Mouse (Mus musculus): ENCODE measurements around the gene Mthfsd. TPM values are rescaled to one million over a fixed set of nuclear protein-coding genes. Genes with fewer than 3 reads are reported as not detected.

The Mthfsd gene
- polyA plus RNA-seq, 1 experiment from 2014 or later = 63.7 TPM

GRCm38 (mm10) chr8:121082218-121083092, 25.7 kb downstream of the Mthfsd start:
- peak overlapping the region; percentile 75; the same call in 1 of the 2 replicates for H3K4me2 ChIP-seq (ENCODE audit: low read depth)
- WGBS = under 1% methylated on average over 56 of the region's 57 CpGs
- peaks cover 99% of the 10 kb centered on the region for H3K27me3 ChIP-seq (ENCODE audit: control insufficient read depth, insufficient read depth, low read length)
- ATAC-seq (ENCODE audit: insufficient read depth, low FRiP score, low TSS enrichment) (no peak), DNase-seq (ENCODE audit: low spot score) (no peak)
- H3K9ac ChIP-seq (ENCODE audit: low read length) = no peak overlapping the region
- no peaks in the 10 kb centered on the region for H3K9me3 ChIP-seq (ENCODE audit: control insufficient read depth, low read length)
- H3K36me3 ChIP-seq (ENCODE audit: control insufficient read depth, insufficient read depth, low read length) = no peaks in the 10 kb centered on the region
- H3K27ac ChIP-seq (ENCODE audit: low read depth, low read length) = no peak overlapping the region
- peaks cover 12% of the 10 kb centered on the region for H3K4me1 ChIP-seq (ENCODE audit: control insufficient read depth, insufficient read depth, low read length)
- peak overlapping the region; percentile 13; the same call in 1 of the 2 replicates for H3K4me3 ChIP-seq (ENCODE audit: low read depth, low read length)

- no peak overlapping the region for H3K9ac ChIP-seq (ENCODE audit: low read length)
Observed at GRCm38 (mm10) chr8:121081398-121081797, 26.8 kb downstream of the Mthfsd start.

GRCm38 (mm10) chr8:121080361-121081090, 27.7 kb downstream of the Mthfsd start:
- Histone ChIP-seq H3K27me3 (ENCODE audit: control insufficient read depth, insufficient read depth, low read length) (peaks cover 99% of the 10 kb centered on the region), H3K9ac (ENCODE audit: low read length) (no peak overlapping the region), H3K9me3 (ENCODE audit: control insufficient read depth, low read length) (no peaks in the 10 kb centered on the region), H3K27ac (ENCODE audit: low read depth, low read length) (no peak overlapping the region), H3K4me1 (ENCODE audit: control insufficient read depth, insufficient read depth, low read length) (peaks cover 12% of the 10 kb centered on the region), H3K4me3 (ENCODE audit: low read depth, low read length) (no peak overlapping the region), H3K4me2 (ENCODE audit: low read depth) (no peak overlapping the region), H3K36me3 (ENCODE audit: control insufficient read depth, insufficient read depth, low read length) (no peaks in the 10 kb centered on the region)
- WGBS = under 1% methylated on average over 49 of the region's 49 CpGs
- DNase-seq (ENCODE audit: low spot score) (no peak), ATAC-seq (ENCODE audit: insufficient read depth, low FRiP score, low TSS enrichment) (no peak)

More at GRCm38 (mm10) chr8:121081398-121081797, 26.8 kb downstream of the Mthfsd start:
- ATAC-seq (ENCODE audit: insufficient read depth, low FRiP score, low TSS enrichment) = no peak
- WGBS = 1% methylated on average over 7 of the region's 7 CpGs
- no peak overlapping the region for H3K27ac ChIP-seq (ENCODE audit: low read depth, low read length)
- H3K27me3 ChIP-seq (ENCODE audit: control insufficient read depth, insufficient read depth, low read length) = peaks cover 99% of the 10 kb centered on the region
- peaks cover 12% of the 10 kb centered on the region for H3K4me1 ChIP-seq (ENCODE audit: control insufficient read depth, insufficient read depth, low read length)
- no peaks in the 10 kb centered on the region for H3K36me3 ChIP-seq (ENCODE audit: control insufficient read depth, insufficient read depth, low read length)
- DNase-seq (ENCODE audit: low spot score) = no peak
- no peak overlapping the region for H3K4me3 ChIP-seq (ENCODE audit: low read depth, low read length)
- H3K9me3 ChIP-seq (ENCODE audit: control insufficient read depth, low read length) = no peaks in the 10 kb centered on the region
- no peak overlapping the region for H3K4me2 ChIP-seq (ENCODE audit: low read depth)

GRCm38 (mm10) chr8:121079944-121080343, 28.2 kb downstream of the Mthfsd start:
- no peak overlapping the region for H3K9ac ChIP-seq (ENCODE audit: low read length)
- no peak overlapping the region for H3K4me2 ChIP-seq (ENCODE audit: low read depth)
- peaks cover 12% of the 10 kb centered on the region for H3K4me1 ChIP-seq (ENCODE audit: control insufficient read depth, insufficient read depth, low read length)
- 3% methylated on average over 12 of the region's 12 CpGs for WGBS
- peaks cover 95% of the 10 kb centered on the region for H3K27me3 ChIP-seq (ENCODE audit: control insufficient read depth, insufficient read depth, low read length)
- no peak for DNase-seq (ENCODE audit: low spot score)
- ATAC-seq (ENCODE audit: insufficient read depth, low FRiP score, low TSS enrichment) = no peak
- no peak overlapping the region for H3K27ac ChIP-seq (ENCODE audit: low read depth, low read length)
- no peaks in the 10 kb centered on the region for H3K36me3 ChIP-seq (ENCODE audit: control insufficient read depth, insufficient read depth, low read length)
- H3K9me3 ChIP-seq (ENCODE audit: control insufficient read depth, low read length) = no peaks in the 10 kb centered on the region
- H3K4me3 ChIP-seq (ENCODE audit: low read depth, low read length) = no peak overlapping the region

GRCm38 (mm10) chr8:121079201-121079600, 29.0 kb downstream of the Mthfsd start:
- H3K27me3 ChIP-seq (ENCODE audit: control insufficient read depth, insufficient read depth, low read length) = peaks cover 95% of the 10 kb centered on the region
- H3K4me3 ChIP-seq (ENCODE audit: low read depth, low read length) = no peak overlapping the region
- no peaks in the 10 kb centered on the region for H3K36me3 ChIP-seq (ENCODE audit: control insufficient read depth, insufficient read depth, low read length)
- ATAC-seq (ENCODE audit: insufficient read depth, low FRiP score, low TSS enrichment) (no peak), DNase-seq (ENCODE audit: low spot score) (no peak)
- 2% methylated on average over 7 of the region's 7 CpGs for WGBS
- H3K9me3 ChIP-seq (ENCODE audit: control insufficient read depth, low read length) = no peaks in the 10 kb centered on the region
- H3K9ac ChIP-seq (ENCODE audit: low read length) = no peak overlapping the region
- H3K4me2 ChIP-seq (ENCODE audit: low read depth) = no peak overlapping the region
- H3K4me1 ChIP-seq (ENCODE audit: control insufficient read depth, insufficient read depth, low read length) = peaks cover 5% of the 10 kb centered on the region
- no peak overlapping the region for H3K27ac ChIP-seq (ENCODE audit: low read depth, low read length)

GRCm38 (mm10) chr8:121078721-121079120, 29.5 kb downstream of the Mthfsd start:
- no peaks in the 10 kb centered on the region for H3K36me3 ChIP-seq (ENCODE audit: control insufficient read depth, insufficient read depth, low read length)
- H3K4me1 ChIP-seq (ENCODE audit: control insufficient read depth, insufficient read depth, low read length) = peaks cover 3% of the 10 kb centered on the region; the same call in 1 of the 2 replicates
- ATAC-seq (ENCODE audit: insufficient read depth, low FRiP score, low TSS enrichment) (no peak), DNase-seq (ENCODE audit: low spot score) (no peak)
- H3K4me2 ChIP-seq (ENCODE audit: low read depth) = no peak overlapping the region
- H3K27me3 ChIP-seq (ENCODE audit: control insufficient read depth, insufficient read depth, low read length) = peaks cover 95% of the 10 kb centered on the region
- H3K9me3 ChIP-seq (ENCODE audit: control insufficient read depth, low read length) = no peaks in the 10 kb centered on the region
- H3K9ac ChIP-seq (ENCODE audit: low read length) = no peak overlapping the region
- 2% methylated on average over 14 of the region's 14 CpGs for WGBS
- no peak overlapping the region for H3K4me3 ChIP-seq (ENCODE audit: low read depth, low read length)
- no peak overlapping the region for H3K27ac ChIP-seq (ENCODE audit: low read depth, low read length)

GRCm38 (mm10) chr8:121076555-121076954, 31.6 kb downstream of the Mthfsd start:
- peaks cover 95% of the 10 kb centered on the region for H3K27me3 ChIP-seq (ENCODE audit: control insufficient read depth, insufficient read depth, low read length)
- H3K27ac ChIP-seq (ENCODE audit: low read depth, low read length) = no peak overlapping the region
- ATAC-seq (ENCODE audit: insufficient read depth, low FRiP score, low TSS enrichment) (no peak), DNase-seq (ENCODE audit: low spot score) (no peak)
- H3K9ac ChIP-seq (ENCODE audit: low read length) = no peak overlapping the region
- no peak overlapping the region for H3K4me2 ChIP-seq (ENCODE audit: low read depth)
- no peaks in the 10 kb centered on the region for H3K36me3 ChIP-seq (ENCODE audit: control insufficient read depth, insufficient read depth, low read length)
- H3K4me3 ChIP-seq (ENCODE audit: low read depth, low read length) = no peak overlapping the region
- H3K9me3 ChIP-seq (ENCODE audit: control insufficient read depth, low read length) = no peaks in the 10 kb centered on the region
- 0 out of 2 replicates have a peak, but pooled peaks cover 4% of the 10 kb centered on the region for H3K4me1 ChIP-seq (ENCODE audit: control insufficient read depth, insufficient read depth, low read length)
- under 1% methylated on average over 7 of the region's 7 CpGs for WGBS

- DNase-seq (ENCODE audit: low spot score) (no peak), ATAC-seq (ENCODE audit: insufficient read depth, low FRiP score, low TSS enrichment) (no peak)
- Histone ChIP-seq H3K4me2 (ENCODE audit: low read depth) (no peak overlapping the region), H3K9me3 (ENCODE audit: control insufficient read depth, low read length) (no peaks in the 10 kb centered on the region), H3K27ac (ENCODE audit: low read depth, low read length) (no peak overlapping the region), H3K27me3 (ENCODE audit: control insufficient read depth, insufficient read depth, low read length) (peaks cover 95% of the 10 kb centered on the region), H3K36me3 (ENCODE audit: control insufficient read depth, insufficient read depth, low read length) (no peaks in the 10 kb centered on the region), H3K9ac (ENCODE audit: low read length) (no peak overlapping the region), H3K4me1 (ENCODE audit: control insufficient read depth, insufficient read depth, low read length) (0 out of 2 replicates have a peak, but pooled peaks cover 4% of the 10 kb centered on the region), H3K4me3 (ENCODE audit: low read depth, low read length) (no peak overlapping the region)
- under 1% methylated on average over 13 of the region's 13 CpGs for WGBS
Observed at GRCm38 (mm10) chr8:121075936-121076335, 32.3 kb downstream of the Mthfsd start.
